Mouse (Mus musculus) megakaryocyte-erythroid progenitor cell, adult 5 weeks (primary cell): ENCODE measurements around the gene Pate1. TPM values are rescaled to one million over a fixed set of nuclear protein-coding genes. Genes with fewer than 3 reads are reported as not detected.

Experiments
- polyA plus RNA-seq: library from polyadenylated mRNA; stranded (reverse); fragments of >175 nt; gene quantifications from 2 replicates; pipeline ENCODE4 v1.2.3, GENCODE M21; 2012

Pate1 gene
- polyA plus RNA-seq = not detected in 2 replicates

GRCm38 (mm10) chr9:35687013-35687412 is at the start of gene Pate1:
TSS of gene Pate1 (minus strand) at chr9:35687390.

GRCm38 (mm10) chr9:35648102-35648501 is 39.1 kb downstream of the Pate1 start, which contains the start of gene Pate3:
TSS of gene Pate3 (minus strand) at chr9:35648202.

Other genes with a start within 250 kb of the Pate1 start
- not detected in 2 replicates for gene Gm1113, start 169.1 kb downstream of the Pate1 start, polyA plus RNA-seq
- gene Ddx25, start 128.9 kb downstream of the Pate1 start, polyA plus RNA-seq = 0.03 and 0.04 TPM in 2 replicates
- 1.00 and 1.1 TPM in 2 replicates for gene Pus3, start 128.8 kb downstream of the Pate1 start, polyA plus RNA-seq
- gene Pate2, start 117.1 kb downstream of the Pate1 start, polyA plus RNA-seq = 0.35 and 0.39 TPM in 2 replicates
- 1.5 and 2.6 TPM in 2 replicates for gene Hyls1, start 117.0 kb downstream of the Pate1 start, polyA plus RNA-seq
- not detected in 2 replicates for gene Pate4, start 75.4 kb downstream of the Pate1 start, polyA plus RNA-seq
- gene Pate3, start 39.2 kb downstream of the Pate1 start, polyA plus RNA-seq = not detected in 2 replicates
- gene Gm17677, start 53.7 kb upstream of the Pate1 start, polyA plus RNA-seq = not detected in 2 replicates
- gene Gm17727, start 90.7 kb upstream of the Pate1 start, polyA plus RNA-seq = not detected in 2 replicates
- gene Gm27235, start 102.7 kb upstream of the Pate1 start, polyA plus RNA-seq = not detected in 2 replicates
- not detected in 2 replicates for gene D730048I06Rik, start 102.7 kb upstream of the Pate1 start, polyA plus RNA-seq
- gene 9230110F15Rik, start 156.8 kb upstream of the Pate1 start, polyA plus RNA-seq = not detected in 2 replicates
- not detected in 2 replicates for gene 9230113P08Rik, start 221.0 kb upstream of the Pate1 start, polyA plus RNA-seq